Mouse (Mus musculus) adrenal gland, postnatal 4 days (tissue): ENCODE measurements around the gene Ubxn10. TPM values are rescaled to one million over a fixed set of nuclear protein-coding genes. Genes with fewer than 3 reads are reported as not detected.

Source experiments
- DNase-seq, 2 experiments: peaks; one replicate each; pipeline ENCODE4 v3.0.0; 2021 to 2022; ENCODE audit warnings: low spot score in 2 of 2, mixed read lengths in 2 of 2
- total RNA-seq, 2 experiments: library from RNA; stranded (reverse); gene quantifications; 2 replicates each; pipeline ENCODE4 v1.2.3; 2021

The Ubxn10 gene
- total RNA-seq, 2 experiments from 2014 or later, result 1.8 to 2.4 TPM

GRCm38 (mm10) chr4:138734863-138735262, 2.1 kb downstream of the Ubxn10 start:
- DNase-seq, result no peak

GRCm38 (mm10) chr4:138734105-138734504, 2.9 kb downstream of the Ubxn10 start:
- no peak for DNase-seq

DNA sequence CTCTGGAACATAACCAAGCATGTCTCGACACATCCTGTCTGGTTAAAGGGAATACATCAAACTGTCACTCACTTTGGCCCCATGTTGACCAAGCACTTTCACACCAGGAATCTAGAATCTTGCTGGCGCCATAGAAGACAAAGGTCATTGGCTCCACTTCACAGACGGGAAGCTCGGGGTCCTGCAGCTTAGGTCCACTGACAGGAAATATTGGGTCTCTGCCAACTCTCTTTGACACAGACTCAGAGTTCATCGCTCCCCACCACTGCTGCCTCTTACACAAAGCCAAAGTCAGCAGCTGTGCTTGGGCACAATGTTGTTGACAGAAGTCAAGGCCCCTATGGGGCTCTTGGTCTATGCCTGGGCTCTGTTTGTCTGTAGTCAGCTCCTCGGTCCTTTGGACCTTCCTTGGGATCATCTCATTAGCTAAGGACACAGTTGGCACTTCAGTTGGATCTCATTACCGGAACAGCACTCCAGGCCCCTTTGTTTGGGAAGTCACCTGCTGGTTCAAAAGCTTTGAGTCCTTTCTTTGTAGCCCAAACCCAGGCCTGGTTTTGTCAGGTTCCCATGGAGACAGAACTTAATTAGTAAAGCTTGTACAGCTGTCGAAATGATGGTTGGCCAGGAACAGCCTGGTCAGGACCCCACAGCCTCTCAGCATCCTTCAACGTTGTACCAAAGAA, 7.8 kb downstream of the Ubxn10 start:
- DNase-seq, result no peak

DNA sequence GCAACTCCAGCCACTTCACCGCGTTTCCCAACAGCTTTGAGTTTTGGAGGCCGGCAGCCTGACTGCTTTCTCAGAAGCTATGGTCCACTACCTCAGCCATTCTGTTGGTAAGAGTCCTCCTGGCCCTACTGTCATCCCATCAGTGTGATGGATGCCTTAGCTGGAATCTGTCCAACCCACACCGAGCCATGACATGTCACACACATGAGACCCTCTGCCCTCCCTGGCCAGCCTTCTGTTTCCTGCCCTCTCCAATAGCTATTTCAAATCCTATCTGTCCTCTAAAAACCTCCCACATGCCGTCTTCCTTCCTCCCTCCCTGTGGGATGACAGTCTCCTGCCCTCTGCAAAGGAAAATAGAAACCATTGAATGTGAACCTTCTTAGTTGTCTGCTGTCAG, 11.2 kb downstream of the Ubxn10 start:
- DNase-seq, result no peak

DNA sequence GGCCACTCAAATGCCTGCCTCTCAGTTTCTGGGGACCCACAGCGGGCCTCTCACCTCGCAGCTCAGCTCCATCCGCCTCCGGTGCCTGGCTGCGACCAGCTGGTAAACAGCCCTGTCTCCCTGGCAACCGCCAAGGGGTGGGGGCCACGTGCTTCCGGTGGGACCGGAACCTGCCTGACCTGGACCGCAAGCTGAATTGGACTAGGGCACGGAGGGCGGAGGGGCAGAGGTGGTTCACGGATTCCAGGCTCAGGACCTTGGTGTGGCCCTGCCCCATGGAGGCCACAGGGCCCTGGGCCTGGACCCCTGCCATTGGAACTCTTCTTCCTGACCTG, 11.9 kb downstream of the Ubxn10 start:
- peak; percentile 35 to 48 for DNase-seq

- no peak for DNase-seq
Observed at GRCm38 (mm10) chr4:138724354-138725126, 12.4 kb downstream of the Ubxn10 start, which contains the start of gene Pla2g2c. Pla2g2c (plus strand) TSS chr4:138724792.

- no peak for DNase-seq
Observed at GRCm38 (mm10) chr4:138723493-138724281, 13.3 kb downstream of the Ubxn10 start.

- no peak for DNase-seq
Observed at GRCm38 (mm10) chr4:138719264-138719596, 17.7 kb downstream of the Ubxn10 start.

DNA sequence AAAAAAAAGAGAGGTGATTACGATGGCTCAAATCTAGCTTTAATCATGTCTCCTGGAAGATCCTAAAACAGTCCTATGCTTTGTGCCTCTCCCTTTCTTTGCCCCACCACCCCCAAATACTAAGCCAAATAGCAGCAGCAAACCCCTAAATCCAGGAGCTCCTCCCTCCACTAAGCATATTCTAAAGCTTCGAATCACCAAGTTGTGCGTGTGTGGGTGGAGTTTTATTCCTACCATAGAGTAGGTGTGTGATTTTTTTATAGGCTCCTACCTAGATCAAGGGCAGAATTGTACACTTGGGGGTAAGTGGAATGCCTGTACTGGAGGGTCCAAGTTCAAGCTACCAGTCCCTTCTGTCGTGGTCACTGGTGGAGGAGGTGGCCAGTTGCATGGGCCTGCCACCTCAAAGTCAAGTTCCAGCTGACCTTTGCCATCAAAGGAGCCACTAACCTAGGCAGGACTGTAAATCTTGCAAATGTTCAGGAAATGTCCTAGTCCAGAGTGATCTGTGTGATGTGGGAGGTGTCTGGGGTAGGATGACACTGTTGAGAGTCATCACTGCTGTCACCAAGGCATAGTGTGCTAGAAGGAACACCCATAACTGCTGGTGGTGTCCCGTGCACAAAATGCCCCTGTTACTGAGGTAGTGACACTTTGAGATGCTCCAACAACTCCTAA, 18.2 kb downstream of the Ubxn10 start:
- no peak for DNase-seq

- DNase-seq, result no peak
Observed at GRCm38 (mm10) chr4:138716697-138717096, 20.3 kb downstream of the Ubxn10 start.

DNA sequence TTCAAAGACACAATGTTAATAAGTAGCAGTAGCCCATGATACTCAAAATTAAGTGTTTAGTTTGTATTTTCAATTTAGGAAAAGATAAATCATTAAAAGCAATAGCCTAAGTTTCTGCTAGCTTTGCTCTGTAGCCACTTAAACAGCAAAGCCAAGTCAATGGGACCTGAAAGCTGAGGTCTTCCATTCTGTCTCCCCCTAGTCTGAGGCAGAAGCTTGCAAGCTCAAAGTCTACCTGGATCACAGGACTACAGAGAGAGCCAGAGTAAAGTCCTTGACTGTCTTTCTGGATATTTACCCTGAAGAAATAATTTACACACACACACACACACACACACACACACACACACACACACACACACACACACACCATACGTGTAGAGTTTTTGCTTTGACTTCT, 22.8 kb downstream of the Ubxn10 start:
- no peak for DNase-seq

DNA sequence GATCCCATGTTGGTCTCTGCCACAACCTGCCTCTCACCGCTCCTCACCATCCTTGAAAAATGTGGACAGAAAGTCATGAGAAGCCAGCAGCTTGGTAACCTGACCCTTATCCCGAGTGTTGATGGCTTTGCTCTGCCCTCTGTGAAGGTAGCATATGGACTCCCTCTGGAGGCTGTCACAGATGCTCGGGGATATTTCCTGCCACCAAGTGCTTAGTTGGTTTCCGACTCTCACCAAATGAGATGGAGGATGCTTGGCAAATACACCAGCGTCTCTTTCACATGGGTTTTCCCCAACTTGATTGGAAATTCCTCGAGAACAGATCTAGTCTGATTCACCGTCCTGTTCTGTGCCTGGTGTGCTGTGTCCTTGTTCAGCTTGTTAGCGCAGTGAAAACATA, 24.3 kb downstream of the Ubxn10 start:
- no peak for DNase-seq

DNA sequence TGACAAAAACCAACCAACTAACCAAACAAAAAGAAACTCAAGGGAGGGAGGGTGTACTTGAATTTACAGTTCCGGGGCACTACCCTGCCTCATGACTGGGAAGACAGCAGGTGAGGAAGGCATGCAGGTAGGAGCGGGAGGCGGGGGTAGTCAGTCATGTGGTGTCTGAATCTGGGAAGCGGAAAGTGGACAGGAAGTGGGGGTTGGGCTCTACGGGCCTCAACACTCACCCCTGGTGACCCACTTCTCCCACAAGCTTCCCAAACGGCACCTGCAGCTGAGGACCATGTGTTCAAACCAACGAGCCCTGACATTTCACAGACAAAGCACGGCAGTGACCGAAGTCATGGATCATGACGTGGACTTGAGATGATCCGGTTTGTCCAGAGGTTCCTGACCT, 24.9 kb downstream of the Ubxn10 start:
- DNase-seq, result no peak

DNA sequence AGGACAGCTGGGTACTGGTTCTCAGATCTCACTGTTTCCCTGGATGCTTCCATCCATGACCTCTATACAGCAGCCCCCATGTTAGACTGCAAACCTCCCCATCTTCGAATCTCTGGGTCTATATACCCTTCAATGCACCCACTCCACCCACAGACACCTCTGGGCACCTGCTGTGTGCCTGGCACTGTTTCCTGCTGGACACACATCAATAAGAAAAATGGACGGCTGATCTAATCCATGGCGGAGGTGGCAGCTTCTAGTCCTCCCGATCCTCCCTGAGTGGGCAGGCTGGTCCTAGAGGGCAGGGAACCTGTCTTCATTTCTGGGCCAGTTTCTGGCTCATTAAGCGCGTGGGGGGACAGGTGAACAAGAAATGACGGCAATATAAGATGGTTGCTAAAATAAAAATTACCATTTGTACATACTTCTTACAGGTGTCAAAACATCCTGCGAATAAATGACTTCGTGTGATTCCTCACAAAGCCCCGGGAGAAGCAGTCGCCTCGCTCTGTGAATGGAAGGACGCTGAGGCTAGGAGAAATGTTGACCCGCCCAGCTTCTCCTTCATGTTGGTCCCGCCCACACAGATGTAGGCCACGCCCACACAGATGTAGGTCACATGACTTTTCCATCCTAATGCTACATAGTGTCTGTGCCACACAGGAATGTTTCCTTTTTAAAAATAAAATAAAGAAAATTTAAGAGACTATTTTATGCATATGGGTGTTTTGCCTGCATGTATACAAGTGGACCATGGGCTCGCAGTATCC, 25.7 kb downstream of the Ubxn10 start:
- no peak for DNase-seq

- DNase-seq, result no peak
Observed at GRCm38 (mm10) chr4:138710633-138711032, 26.3 kb downstream of the Ubxn10 start.

- DNase-seq, result no peak
Observed at GRCm38 (mm10) chr4:138709944-138710343, 27.0 kb downstream of the Ubxn10 start.

DNA sequence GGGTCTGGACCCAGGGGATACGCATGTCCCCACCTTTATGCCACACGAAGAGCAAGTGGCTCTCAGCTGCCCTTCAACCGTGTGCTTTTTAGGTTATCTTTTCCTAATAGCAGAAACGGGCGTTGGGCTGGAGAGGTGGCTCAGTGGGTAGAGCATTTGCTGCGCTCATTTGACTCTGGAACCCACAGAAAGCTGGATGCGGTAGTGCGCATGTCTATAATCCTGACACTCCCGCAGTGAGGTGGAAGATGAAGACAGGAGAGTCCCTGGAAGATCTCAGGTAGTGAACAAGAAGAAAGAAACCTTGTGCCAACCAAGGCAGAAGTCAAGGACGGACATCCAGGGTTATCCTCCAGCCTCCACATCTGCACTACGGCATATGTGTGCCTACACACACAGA, 27.7 kb downstream of the Ubxn10 start:
- no peak for DNase-seq

DNA sequence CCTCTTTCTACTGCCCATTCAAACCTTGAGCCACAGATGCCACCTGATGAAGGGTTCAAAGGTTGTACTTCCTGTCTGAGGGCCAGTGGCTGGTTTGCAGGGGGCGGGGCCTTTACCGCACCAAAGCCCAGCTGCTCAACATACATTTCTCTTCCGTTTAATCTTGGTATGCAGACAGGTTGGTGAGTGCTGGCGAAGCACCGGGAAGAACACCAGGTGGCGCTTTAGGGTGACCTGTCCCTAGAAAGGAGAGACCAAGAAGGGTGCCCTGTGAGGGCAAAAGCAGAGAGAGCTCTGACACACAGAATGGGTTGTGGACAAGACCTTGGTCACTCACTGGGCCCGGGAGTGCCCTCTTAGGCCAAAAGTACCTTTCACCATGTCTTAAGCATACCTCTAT, 28.3 kb downstream of the Ubxn10 start:
- DNase-seq, result peak; percentile 15 to 38

DNA sequence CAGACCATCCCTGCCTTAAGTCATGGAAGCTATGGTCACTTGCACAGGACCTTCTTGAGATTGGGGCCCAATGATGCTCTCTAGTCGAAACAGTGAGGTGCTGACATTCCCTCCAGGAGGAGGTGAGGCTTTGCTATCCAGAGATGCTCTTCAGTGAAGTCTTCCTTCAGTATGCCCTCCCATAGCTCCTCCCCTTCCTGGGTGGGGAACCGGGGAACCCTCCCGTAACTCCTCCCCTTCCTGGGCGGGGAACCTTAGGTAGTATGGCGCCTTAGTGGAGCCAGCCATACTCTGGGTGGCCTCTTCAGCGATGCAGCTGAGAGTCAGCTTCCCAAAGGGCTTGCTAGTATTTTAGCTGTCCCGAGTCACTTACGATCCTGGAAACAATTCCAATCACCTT, 30.3 kb downstream of the Ubxn10 start:
- DNase-seq, result no peak

- no peak for DNase-seq
Observed at GRCm38 (mm10) chr4:138704169-138704568, 32.8 kb downstream of the Ubxn10 start.

- DNase-seq, result no peak
Observed at GRCm38 (mm10) chr4:138703591-138703990, 33.4 kb downstream of the Ubxn10 start.
